Mouse (Mus musculus): ENCODE results near the gene Zfp1. TPM values are rescaled to one million over a fixed set of nuclear protein-coding genes. Genes with fewer than 3 reads are reported as not detected.

Zfp1 gene
- polyA plus RNA-seq, 2 experiments = 3.9 to 4.0 TPM

GRCm38 (mm10) chr8:111712588-111712987 is 69.4 kb downstream of the Zfp1 start:
- Histone ChIP-seq H3K27me3 (ENCODE audit: control insufficient read depth, insufficient read depth, low read length) (no peaks in the 10 kb centered on the region), H3K4me3 (ENCODE audit: insufficient read depth in 1 of 2, low read depth in 2 of 2, low read length in 2 of 2) (no peak overlapping the region), H3K4me1 (replicated peaks; ENCODE audit: control insufficient read depth in 2 of 2, insufficient read depth in 2 of 2, low read length in 1 of 2) (peaks cover 0 to 9% of the 10 kb centered on the region in 2 experiments; a peak in 2 of 4 replicates), H3K9ac (replicated peaks) (no peak overlapping the region), H3K36me3 (replicated peaks; ENCODE audit: control insufficient read depth, insufficient read depth, low read depth) (no peaks in the 10 kb centered on the region), H3K4me2 (ENCODE audit: low read depth) (no peak overlapping the region), H3K27ac (no peak overlapping the region), H3K9me3 (ENCODE audit: control insufficient read depth, low read length) (no peaks in the 10 kb centered on the region)
- DNase-seq (ENCODE audit: low read depth in 3 of 3, low spot score in 3 of 3) (no peak), ATAC-seq (ENCODE audit: insufficient read depth) (no peak)
- TF ChIP-seq EP300 (IDR thresholded peaks at IDR 0.05; ENCODE audit: low read depth) (no peak), CTCF (IDR thresholded peaks at IDR 0.05; ENCODE audit: low read depth) (peak; percentile 84)
- WGBS (ENCODE audit: insufficient replicate concordance) = 65% methylated on average over 6 of the region's 6 CpGs

DNA sequence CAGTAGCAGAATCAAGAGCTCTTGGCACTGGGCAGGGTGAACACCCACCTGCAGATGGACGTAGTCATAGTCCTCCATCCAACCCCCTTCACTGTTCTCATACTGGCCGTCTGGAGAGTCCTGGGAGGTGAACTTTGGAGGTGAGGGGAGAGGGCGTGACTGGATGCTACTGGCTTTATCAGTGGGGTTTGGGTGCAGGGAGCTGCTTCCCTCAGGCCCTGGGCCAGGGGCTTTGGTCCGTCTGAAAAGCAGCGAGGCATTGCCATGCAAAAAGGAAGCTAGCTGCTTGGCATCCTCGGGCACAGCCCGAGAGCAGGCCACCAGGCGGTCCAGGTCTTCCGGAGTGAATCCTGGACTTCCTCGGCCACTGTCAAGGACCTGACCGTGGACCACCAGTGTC is 70.1 kb downstream of the Zfp1 start:
- no peaks in the 10 kb centered on the region for H3K36me3 ChIP-seq (replicated peaks; ENCODE audit: control insufficient read depth, insufficient read depth, low read depth)
- H3K9ac ChIP-seq (replicated peaks) = no peak overlapping the region
- H3K27me3 ChIP-seq (ENCODE audit: control insufficient read depth, insufficient read depth, low read length) = no peaks in the 10 kb centered on the region
- DNase-seq (ENCODE audit: low read depth in 3 of 3, low spot score in 3 of 3) (no peak), ATAC-seq (ENCODE audit: insufficient read depth) (no peak)
- no peak overlapping the region for H3K4me2 ChIP-seq (ENCODE audit: low read depth)
- WGBS (ENCODE audit: insufficient replicate concordance) = 79% methylated on average over 11 of the region's 11 CpGs
- H3K27ac ChIP-seq = no peak overlapping the region
- TF ChIP-seq EP300 (IDR thresholded peaks at IDR 0.05; ENCODE audit: low read depth) = no peak
- TF ChIP-seq CTCF (IDR thresholded peaks at IDR 0.05; ENCODE audit: low read depth) = no peak
- no peaks in the 10 kb centered on the region for H3K9me3 ChIP-seq (ENCODE audit: control insufficient read depth, low read length)
- H3K4me1 ChIP-seq (replicated peaks; ENCODE audit: control insufficient read depth in 2 of 2, insufficient read depth in 2 of 2, low read length in 1 of 2) = peaks cover 0 to 15% of the 10 kb centered on the region in 2 experiments; a peak in 2 of 4 replicates
- H3K4me3 ChIP-seq (ENCODE audit: insufficient read depth in 1 of 2, low read depth in 2 of 2, low read length in 2 of 2) = no peak overlapping the region

GRCm38 (mm10) chr8:111713817-111714216 is 70.6 kb downstream of the Zfp1 start:
- no peak for ATAC-seq (ENCODE audit: insufficient read depth)
- WGBS (ENCODE audit: insufficient replicate concordance) = 81% methylated on average over 25 of the region's 25 CpGs
- TF ChIP-seq EP300 (IDR thresholded peaks at IDR 0.05; ENCODE audit: low read depth) (no peak), CTCF (IDR thresholded peaks at IDR 0.05; ENCODE audit: low read depth) (no peak)

GRCm38 (mm10) chr8:111714295-111714694 is 71.1 kb downstream of the Zfp1 start:
- H3K4me1 ChIP-seq (replicated peaks; ENCODE audit: control insufficient read depth in 2 of 2, insufficient read depth in 2 of 2, low read length in 1 of 2) = peaks cover 0 to 12% of the 10 kb centered on the region in 2 experiments; a peak in 2 of 4 replicates
- H3K27ac ChIP-seq = no peak overlapping the region
- no peak overlapping the region for H3K4me3 ChIP-seq (ENCODE audit: insufficient read depth in 1 of 2, low read depth in 2 of 2, low read length in 2 of 2)
- 79% methylated on average over 12 of the region's 12 CpGs for WGBS (ENCODE audit: insufficient replicate concordance)
- no peak overlapping the region for H3K9ac ChIP-seq (replicated peaks)
- no peaks in the 10 kb centered on the region for H3K9me3 ChIP-seq (ENCODE audit: control insufficient read depth, low read length)
- ATAC-seq (ENCODE audit: insufficient read depth) = no peak
- H3K4me2 ChIP-seq (ENCODE audit: low read depth) = no peak overlapping the region
- no peaks in the 10 kb centered on the region for H3K36me3 ChIP-seq (replicated peaks; ENCODE audit: control insufficient read depth, insufficient read depth, low read depth)
- no peak for DNase-seq (ENCODE audit: low read depth in 3 of 3, low spot score in 3 of 3)
- no peak for TF ChIP-seq EP300 (IDR thresholded peaks at IDR 0.05; ENCODE audit: low read depth)
- no peak for TF ChIP-seq CTCF (IDR thresholded peaks at IDR 0.05; ENCODE audit: low read depth)
- H3K27me3 ChIP-seq (ENCODE audit: control insufficient read depth, insufficient read depth, low read length) = no peaks in the 10 kb centered on the region

More at GRCm38 (mm10) chr8:111713817-111714216, 70.6 kb downstream of the Zfp1 start:
- no peak overlapping the region for H3K27ac ChIP-seq
- H3K27me3 ChIP-seq (ENCODE audit: control insufficient read depth, insufficient read depth, low read length) = no peaks in the 10 kb centered on the region
- no peak overlapping the region for H3K9ac ChIP-seq (replicated peaks)
- peaks cover 0 to 15% of the 10 kb centered on the region in 2 experiments; a peak in 2 of 4 replicates for H3K4me1 ChIP-seq (replicated peaks; ENCODE audit: control insufficient read depth in 2 of 2, insufficient read depth in 2 of 2, low read length in 1 of 2)
- H3K9me3 ChIP-seq (ENCODE audit: control insufficient read depth, low read length) = no peaks in the 10 kb centered on the region
- H3K4me3 ChIP-seq (ENCODE audit: insufficient read depth in 1 of 2, low read depth in 2 of 2, low read length in 2 of 2) = no peak overlapping the region
- H3K36me3 ChIP-seq (replicated peaks; ENCODE audit: control insufficient read depth, insufficient read depth, low read depth) = no peaks in the 10 kb centered on the region
- no peak overlapping the region for H3K4me2 ChIP-seq (ENCODE audit: low read depth)
- no peak for DNase-seq (ENCODE audit: low read depth in 3 of 3, low spot score in 3 of 3)

GRCm38 (mm10) chr8:111715514-111715913 is 72.3 kb downstream of the Zfp1 start:
- no peaks in the 10 kb centered on the region for H3K36me3 ChIP-seq (replicated peaks; ENCODE audit: control insufficient read depth, insufficient read depth, low read depth)
- H3K4me2 ChIP-seq (ENCODE audit: low read depth) = no peak overlapping the region
- DNase-seq (ENCODE audit: low read depth in 3 of 3, low spot score in 3 of 3) (no peak), ATAC-seq (ENCODE audit: insufficient read depth) (no peak)
- no peaks in the 10 kb centered on the region for H3K9me3 ChIP-seq (ENCODE audit: control insufficient read depth, low read length)
- H3K4me1 ChIP-seq (replicated peaks; ENCODE audit: control insufficient read depth in 2 of 2, insufficient read depth in 2 of 2, low read length in 1 of 2) = peaks cover 0 to 12% of the 10 kb centered on the region in 2 experiments; a peak in 2 of 4 replicates
- no peak overlapping the region for H3K27ac ChIP-seq
- 70% methylated on average over 13 of the region's 13 CpGs for WGBS (ENCODE audit: insufficient replicate concordance)
- TF ChIP-seq CTCF (IDR thresholded peaks at IDR 0.05; ENCODE audit: low read depth) (no peak), EP300 (IDR thresholded peaks at IDR 0.05; ENCODE audit: low read depth) (no peak)
- no peak overlapping the region for H3K4me3 ChIP-seq (ENCODE audit: insufficient read depth in 1 of 2, low read depth in 2 of 2, low read length in 2 of 2)
- no peaks in the 10 kb centered on the region for H3K27me3 ChIP-seq (ENCODE audit: control insufficient read depth, insufficient read depth, low read length)
- H3K9ac ChIP-seq (replicated peaks) = no peak overlapping the region
